Mouse (Mus musculus): Measurements from ENCODE around the gene Tfap2a. TPM values are rescaled to one million over a fixed set of nuclear protein-coding genes. Genes with fewer than 3 reads are reported as not detected.

The Tfap2a gene
- total and polyA plus RNA-seq, 3 experiments = 0.87 to 12.3 (median 6.8) TPM

DNA sequence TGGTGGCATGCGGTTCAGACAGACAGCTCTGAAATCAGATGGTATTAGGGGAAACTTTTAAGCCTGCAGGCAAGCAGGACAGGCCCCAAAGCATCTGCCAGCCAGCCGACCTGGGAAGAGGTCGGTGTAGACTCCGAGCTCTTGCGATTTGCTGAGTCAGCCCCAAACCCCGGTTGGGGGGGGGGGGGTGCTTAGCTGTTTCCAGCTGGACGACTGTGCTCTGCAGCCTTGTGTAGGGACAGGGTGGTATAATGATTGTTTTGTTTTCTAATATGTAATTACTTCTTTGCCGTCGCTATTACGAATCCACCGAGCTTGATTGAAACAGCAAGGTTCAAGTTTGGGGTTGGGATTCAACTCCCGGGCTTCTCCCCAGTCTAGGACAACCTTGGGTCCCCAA lies 36.5 kb downstream of the Tfap2a start:
- no peaks in the 10 kb centered on the region for H3K4me1 ChIP-seq (ENCODE audit: insufficient read depth, low read depth, low read length)
- TF ChIP-seq GATA1 (IDR thresholded peaks at IDR 0.05; ENCODE audit: borderline replicate concordance, low read length) = no peak
- TF ChIP-seq TAL1 (conservative IDR thresholded peaks at IDR 0.05; ENCODE audit: low read depth, low read length) = no peak
- TF ChIP-seq CTCF (IDR thresholded peaks at IDR 0.05; ENCODE audit: low read depth, low read length) = no peak
- TF ChIP-seq POLR2AphosphoS5 (IDR thresholded peaks at IDR 0.05; ENCODE audit: insufficient replicate concordance, low read depth, low read length) = no peak
- TF ChIP-seq GATA2 (IDR thresholded peaks at IDR 0.05; ENCODE audit: borderline replicate concordance, low read depth, low read length) = no peak
- H3K9me3 ChIP-seq (replicated peaks) = no peaks in the 10 kb centered on the region
- DNase-seq (ENCODE audit: low spot score) = no peak
- ATAC-seq (ENCODE audit: extremely low read depth, insufficient number of reproducible peaks, low FRiP score, poor library complexity, severe bottlenecking) = no peak
- H3K4me3 ChIP-seq (ENCODE audit: low read depth, low read length) = no peak overlapping the region
- H3K27me3 ChIP-seq (ENCODE audit: insufficient read depth, low read length) = peaks cover 14% of the 10 kb centered on the region
- no peaks in the 10 kb centered on the region for H3K36me3 ChIP-seq (replicated peaks)

DNA sequence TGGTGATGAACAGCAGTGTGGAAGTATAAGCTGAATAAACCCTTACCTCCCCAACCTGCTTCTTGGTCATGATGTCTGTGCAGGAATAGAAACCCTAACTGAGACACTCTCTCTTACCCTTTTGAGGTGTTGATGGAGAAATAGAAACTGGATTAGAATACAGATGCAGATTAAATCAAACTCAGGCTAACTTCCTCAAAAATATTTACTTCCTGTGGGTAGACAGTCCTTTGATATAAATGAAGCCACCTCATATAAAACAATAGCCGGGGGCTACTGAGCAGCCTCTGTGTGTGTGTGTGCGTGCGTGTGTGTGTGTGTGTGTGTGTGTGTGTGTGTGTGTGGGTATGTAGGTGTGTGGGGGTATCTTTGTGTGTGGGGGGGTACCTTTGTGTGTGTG lies 52.4 kb downstream of the Tfap2a start:
- DNase-seq (ENCODE audit: low spot score) (no peak), ATAC-seq (ENCODE audit: extremely low read depth, insufficient number of reproducible peaks, low FRiP score, poor library complexity, severe bottlenecking) (no peak)
- Histone ChIP-seq H3K4me3 (ENCODE audit: low read depth, low read length) (no peak overlapping the region), H3K27me3 (ENCODE audit: insufficient read depth, low read length) (no peaks in the 10 kb centered on the region), H3K4me1 (ENCODE audit: insufficient read depth, low read depth, low read length) (no peaks in the 10 kb centered on the region), H3K36me3 (replicated peaks) (no peaks in the 10 kb centered on the region), H3K9me3 (replicated peaks) (no peaks in the 10 kb centered on the region)
- TF ChIP-seq POLR2AphosphoS5 (IDR thresholded peaks at IDR 0.05; ENCODE audit: insufficient replicate concordance, low read depth, low read length) (no peak), TAL1 (conservative IDR thresholded peaks at IDR 0.05; ENCODE audit: low read depth, low read length) (no peak), GATA2 (IDR thresholded peaks at IDR 0.05; ENCODE audit: borderline replicate concordance, low read depth, low read length) (no peak), CTCF (IDR thresholded peaks at IDR 0.05; ENCODE audit: low read depth, low read length) (no peak), GATA1 (IDR thresholded peaks at IDR 0.05; ENCODE audit: borderline replicate concordance, low read length) (no peak)

GRCm38 (mm10) chr13:40676730-40677129 lies 61.4 kb downstream of the Tfap2a start:
- Histone ChIP-seq H3K4me3 (ENCODE audit: low read depth, low read length) (no peak overlapping the region), H3K36me3 (replicated peaks) (no peaks in the 10 kb centered on the region), H3K27me3 (ENCODE audit: insufficient read depth, low read length) (no peaks in the 10 kb centered on the region), H3K9me3 (replicated peaks) (peaks cover 18% of the 10 kb centered on the region), H3K4me1 (ENCODE audit: insufficient read depth, low read depth, low read length) (no peaks in the 10 kb centered on the region)
- DNase-seq (ENCODE audit: low spot score) = no peak
- TF ChIP-seq CTCF (IDR thresholded peaks at IDR 0.05; ENCODE audit: low read depth, low read length) = no peak
- TF ChIP-seq GATA1 (IDR thresholded peaks at IDR 0.05; ENCODE audit: borderline replicate concordance, low read length) = no peak
- no peak for TF ChIP-seq TAL1 (conservative IDR thresholded peaks at IDR 0.05; ENCODE audit: low read depth, low read length)
- no peak for TF ChIP-seq POLR2AphosphoS5 (IDR thresholded peaks at IDR 0.05; ENCODE audit: insufficient replicate concordance, low read depth, low read length)
- no peak for TF ChIP-seq GATA2 (IDR thresholded peaks at IDR 0.05; ENCODE audit: borderline replicate concordance, low read depth, low read length)
- no peak for ATAC-seq (ENCODE audit: extremely low read depth, insufficient number of reproducible peaks, low FRiP score, poor library complexity, severe bottlenecking)

Other genes with a start within 250 kb of the Tfap2a start
- not detected in 2 replicates for gene Gcnt2, start 121.4 kb upstream of the Tfap2a start, total RNA-seq (2014; fragmentation: Nextera tagmentation)
- 0.29 and 0.71 TPM in 2 replicates for gene Gcnt2, start 121.4 kb upstream of the Tfap2a start, total RNA-seq (2017)
- gene Gcnt2, start 121.4 kb upstream of the Tfap2a start, polyA plus RNA-seq (2012) = not detected in 2 replicates